Mouse (Mus musculus) liver, adult 2 months (tissue): ENCODE data around the gene Dirc2. TPM values are rescaled to one million over a fixed set of nuclear protein-coding genes. Genes with fewer than 3 reads are reported as not detected.

Experiments
- DNase-seq: peaks from one replicate; pipeline ENCODE4 v3.0.0-alpha.2; 2011; ENCODE audit warnings: low read depth, low spot score; ENCODE audit errors: extremely low read depth
- H3K27ac ChIP-seq: fragments of 200-500 bp; replicated peaks from 2 replicates; pipeline ENCODE4 v1.5.1; 2012; ENCODE audit warnings: low read depth, mild to moderate bottlenecking, control low read depth, inconsistent platforms, low read length; ENCODE audit not compliant: insufficient read depth
- H3K27me3 ChIP-seq: fragments of 200-500 bp; 2 replicates; pipeline ENCODE4 v1.6.1; 2012; ENCODE audit warnings: mild to moderate bottlenecking, moderate library complexity, low read length, inconsistent platforms; ENCODE audit not compliant: control insufficient read depth, insufficient read depth
- H3K36me3 ChIP-seq: fragments of 200-500 bp; 2 replicates; pipeline ENCODE4 v1.6.1; 2012; ENCODE audit warnings: low read length, inconsistent platforms; ENCODE audit not compliant: control insufficient read depth, insufficient read depth
- H3K4me1 ChIP-seq: fragments of 200-500 bp; 2 replicates; pipeline ENCODE4 v1.6.1; 2011; ENCODE audit warnings: low read length; ENCODE audit not compliant: control insufficient read depth, insufficient read depth
- H3K4me3 ChIP-seq: fragments of 200-500 bp; 2 replicates; pipeline ENCODE4 v1.5.1; 2011; ENCODE audit warnings: low read depth, mild to moderate bottlenecking, control low read depth, low read length, moderate library complexity; ENCODE audit not compliant: insufficient read depth
- H3K79me2 ChIP-seq: fragments of 200-500 bp; 2 replicates; pipeline ENCODE4 v1.6.1; 2012; ENCODE audit warnings: inconsistent platforms, mild to moderate bottlenecking, low read length, moderate library complexity; ENCODE audit not compliant: control insufficient read depth, insufficient read depth
- H3K9ac ChIP-seq: fragments of 200-500 bp; 2 replicates; pipeline ENCODE4 v1.6.1; 2012; ENCODE audit warnings: low read depth, mild to moderate bottlenecking, control low read depth, inconsistent platforms, low read length
- CTCF ChIP-seq: fragments of 200-500 bp; IDR thresholded peaks from 2 replicates; pipeline ENCODE4 v1.5.1; 2011; ENCODE audit warnings: low read depth, low read length, control low read depth
- POLR2A ChIP-seq: fragments of 200-500 bp; IDR thresholded peaks from 2 replicates; pipeline ENCODE4 v1.6.1; 2011; ENCODE audit warnings: low read length, control low read depth; ENCODE audit not compliant: insufficient read depth; ENCODE audit errors: extremely low read depth
- WGBS: fragments of 180-500 bp; shearing (Covaris S2); methylation state at CpG from one replicate; pipeline ENCODE4 v1.1.7; 2018; 5-methylcytosine and 5-hydroxymethylcytosine counted together
- polyA plus RNA-seq: library from polyadenylated mRNA; depleted of rRNA; stranded (reverse); fragments of >200 nt; gene quantifications from 2 replicates; pipeline ENCODE4 v1.2.3, GENCODE M21; 2012
- total RNA-seq: library from RNA; depleted of rRNA; stranded (reverse); fragments of >200 nt; gene quantifications from 2 replicates; pipeline ENCODE4 v1.2.3, GENCODE M21; 2014

Gene Dirc2
- total and polyA plus RNA-seq, 2 experiments: 13.8 to 26.1 TPM

DNA sequence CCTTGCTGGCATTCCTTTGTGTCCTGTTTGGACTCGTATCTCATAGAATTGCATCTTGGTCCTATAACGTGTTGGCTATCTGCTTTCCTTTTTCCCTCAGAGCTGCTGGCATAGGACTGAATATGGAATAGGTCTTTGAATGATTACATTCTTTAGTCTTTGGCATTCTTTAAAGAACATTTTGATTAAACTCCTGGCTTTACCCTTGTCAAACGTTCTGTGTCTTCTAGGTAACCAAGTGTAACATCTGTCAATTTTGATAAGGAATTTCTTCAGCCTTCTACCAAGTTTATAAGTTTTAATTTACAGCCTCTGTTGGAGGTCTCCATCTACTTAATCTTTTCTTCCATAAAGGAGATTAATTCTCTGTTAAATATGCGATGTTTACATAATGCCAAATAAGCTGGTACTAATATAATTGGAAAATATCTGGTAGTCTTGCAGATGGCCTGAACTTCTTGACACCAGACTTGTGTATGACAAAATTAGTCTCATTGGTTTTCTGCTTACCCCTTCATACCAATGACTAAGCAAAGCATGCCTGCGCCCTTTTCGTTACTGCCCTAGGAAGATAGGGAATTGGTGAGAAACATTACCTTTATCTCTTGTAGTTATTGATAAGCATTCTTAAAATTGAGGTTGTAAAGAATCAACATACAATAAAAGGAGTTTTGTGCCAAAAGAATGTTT is 38.0 kb upstream of the Dirc2 start:
- H3K4me1 ChIP-seq: no peaks in the 10 kb centered on the region
- no peak for TF ChIP-seq POLR2A
- no peak overlapping the region for H3K9ac ChIP-seq
- H3K27ac ChIP-seq: no peak overlapping the region
- 83% methylated on average over 6 of the region's 6 CpGs for WGBS
- no peaks in the 10 kb centered on the region for H3K27me3 ChIP-seq
- no peak for DNase-seq
- peaks cover 3% of the 10 kb centered on the region; the same call in 1 of the 2 replicates for H3K36me3 ChIP-seq
- H3K79me2 ChIP-seq: no peaks in the 10 kb centered on the region
- H3K4me3 ChIP-seq: no peak overlapping the region

GRCm38 (mm10) chr16:35803723-35804122 is 34.6 kb upstream of the Dirc2 start:
- no peak for TF ChIP-seq POLR2A
- no peak for TF ChIP-seq CTCF
- WGBS: 87% methylated on average over 4 of the region's 4 CpGs
- Histone ChIP-seq H3K4me1 (no peaks in the 10 kb centered on the region), H3K9ac (no peak overlapping the region), H3K4me3 (no peak overlapping the region), H3K27ac (no peak overlapping the region), H3K79me2 (no peaks in the 10 kb centered on the region), H3K27me3 (no peaks in the 10 kb centered on the region), H3K36me3 (peaks cover 3% of the 10 kb centered on the region; the same call in 1 of the 2 replicates)
- DNase-seq: no peak

GRCm38 (mm10) chr16:35802163-35802562 is 33.0 kb upstream of the Dirc2 start:
- DNase-seq: no peak
- H3K79me2 ChIP-seq: no peaks in the 10 kb centered on the region
- H3K36me3 ChIP-seq: peaks cover 3% of the 10 kb centered on the region; the same call in 1 of the 2 replicates
- H3K4me3 ChIP-seq: no peak overlapping the region
- no peak for TF ChIP-seq CTCF
- TF ChIP-seq POLR2A: no peak
- no peak overlapping the region for H3K9ac ChIP-seq
- 89% methylated on average over 7 of the region's 7 CpGs for WGBS
- no peaks in the 10 kb centered on the region for H3K4me1 ChIP-seq
- no peaks in the 10 kb centered on the region for H3K27me3 ChIP-seq
- no peak overlapping the region for H3K27ac ChIP-seq

DNA sequence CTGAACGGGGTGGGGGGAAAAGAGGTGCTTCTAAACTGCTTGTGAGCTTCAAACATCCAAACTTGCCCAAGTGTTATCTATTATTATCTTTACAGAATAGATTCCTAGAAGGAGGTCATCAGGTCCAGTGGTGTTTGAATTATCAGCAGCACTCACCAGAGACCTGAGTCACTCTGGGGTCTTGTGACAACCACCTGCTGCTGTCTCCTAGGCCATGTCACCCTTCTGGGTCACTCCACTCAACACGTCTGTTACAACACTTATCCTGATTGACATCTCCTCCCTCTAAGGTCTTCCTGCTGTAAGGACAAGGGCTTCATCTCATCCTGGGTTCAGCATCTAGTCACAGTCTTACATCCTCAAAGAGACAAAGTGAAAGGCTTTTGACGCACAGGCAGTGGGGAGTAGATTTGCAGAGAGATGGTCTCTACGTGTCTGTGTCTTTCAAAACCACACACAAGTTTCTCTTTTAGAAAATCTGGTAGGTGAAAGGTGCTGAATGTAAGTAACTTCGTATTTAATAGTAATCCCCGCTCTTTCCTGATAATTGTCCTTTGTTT is 22.9 kb upstream of the Dirc2 start:
- DNase-seq: no peak
- Histone ChIP-seq H3K4me3 (no peak overlapping the region), H3K79me2 (no peaks in the 10 kb centered on the region), H3K9ac (no peak overlapping the region), H3K36me3 (no peaks in the 10 kb centered on the region), H3K4me1 (peaks cover 3% of the 10 kb centered on the region; the same call in 1 of the 2 replicates), H3K27ac (no peak overlapping the region), H3K27me3 (no peaks in the 10 kb centered on the region)
- WGBS: 89% methylated on average over 6 of the region's 6 CpGs
- TF ChIP-seq CTCF: no peak
- TF ChIP-seq POLR2A: no peak

DNA sequence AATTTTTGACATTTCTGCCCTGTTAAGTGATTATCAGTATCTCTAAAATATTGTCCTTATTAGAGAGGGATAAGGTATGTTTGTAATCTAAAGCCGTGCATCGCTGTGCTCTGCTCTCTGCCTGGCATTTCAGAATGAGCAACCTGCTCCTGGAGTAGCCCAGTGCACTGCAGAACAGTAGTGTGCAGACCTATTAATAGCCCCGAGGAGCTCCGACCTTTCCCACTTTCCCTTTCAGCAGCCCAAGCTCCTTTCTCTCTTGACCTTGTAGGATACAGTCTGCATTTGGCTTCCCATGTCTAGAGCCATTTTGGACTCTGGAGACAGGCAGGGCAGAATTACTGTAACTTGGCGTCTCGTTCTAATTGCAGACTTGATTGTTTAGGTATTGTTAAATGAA is 19.2 kb upstream of the Dirc2 start:
- no peak overlapping the region for H3K27ac ChIP-seq
- no peaks in the 10 kb centered on the region for H3K36me3 ChIP-seq
- no peak for TF ChIP-seq POLR2A
- TF ChIP-seq CTCF: no peak
- H3K79me2 ChIP-seq: no peaks in the 10 kb centered on the region
- H3K4me3 ChIP-seq: no peak overlapping the region
- DNase-seq: no peak
- H3K4me1 ChIP-seq: peaks cover 3% of the 10 kb centered on the region; the same call in 1 of the 2 replicates
- H3K9ac ChIP-seq: no peak overlapping the region
- WGBS: 94% methylated on average over 6 of the region's 6 CpGs
- no peaks in the 10 kb centered on the region for H3K27me3 ChIP-seq

- no peak overlapping the region for H3K4me3 ChIP-seq
- WGBS: 78% methylated on average over 8 of the region's 8 CpGs
- no peak overlapping the region for H3K9ac ChIP-seq
- no peak for TF ChIP-seq CTCF
- TF ChIP-seq POLR2A: no peak
- H3K27me3 ChIP-seq: no peaks in the 10 kb centered on the region
- H3K36me3 ChIP-seq: no peaks in the 10 kb centered on the region
- no peak overlapping the region for H3K27ac ChIP-seq
- H3K4me1 ChIP-seq: peaks cover 3% of the 10 kb centered on the region; the same call in 1 of the 2 replicates
- peaks cover 4% of the 10 kb centered on the region; the same call in 1 of the 2 replicates for H3K79me2 ChIP-seq
- DNase-seq: peak; percentile 56
Observed at GRCm38 (mm10) chr16:35787568-35788189, 18.5 kb upstream of the Dirc2 start.
